Mouse (Mus musculus): Measurements from ENCODE around the gene Nodal. TPM values are rescaled to one million over a fixed set of nuclear protein-coding genes. Genes with fewer than 3 reads are reported as not detected.

Gene Nodal
- total RNA-seq, 2 experiments from 2014 or later: not detected

DNA sequence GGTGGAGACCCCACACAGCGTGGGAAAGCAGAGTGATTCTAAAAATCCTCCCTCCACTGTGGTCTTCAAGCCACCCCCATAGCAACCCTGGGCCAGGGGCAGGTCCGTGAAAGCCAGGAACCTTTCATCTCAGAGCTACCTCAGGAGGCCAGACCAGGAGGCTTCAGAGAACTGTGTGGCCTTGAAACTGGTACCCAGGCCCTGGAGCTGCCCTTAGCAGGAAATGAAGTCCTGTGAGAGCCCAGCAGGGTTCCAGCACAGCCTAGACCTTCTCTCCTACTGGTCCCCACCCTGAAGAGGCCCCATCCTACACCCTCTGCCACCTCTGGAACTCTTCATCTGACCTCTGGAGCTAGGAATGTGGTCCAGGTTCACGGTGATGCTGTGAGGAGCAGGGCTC, 19.6 kb upstream of the Nodal start:
- DNase-seq: no peak

DNA sequence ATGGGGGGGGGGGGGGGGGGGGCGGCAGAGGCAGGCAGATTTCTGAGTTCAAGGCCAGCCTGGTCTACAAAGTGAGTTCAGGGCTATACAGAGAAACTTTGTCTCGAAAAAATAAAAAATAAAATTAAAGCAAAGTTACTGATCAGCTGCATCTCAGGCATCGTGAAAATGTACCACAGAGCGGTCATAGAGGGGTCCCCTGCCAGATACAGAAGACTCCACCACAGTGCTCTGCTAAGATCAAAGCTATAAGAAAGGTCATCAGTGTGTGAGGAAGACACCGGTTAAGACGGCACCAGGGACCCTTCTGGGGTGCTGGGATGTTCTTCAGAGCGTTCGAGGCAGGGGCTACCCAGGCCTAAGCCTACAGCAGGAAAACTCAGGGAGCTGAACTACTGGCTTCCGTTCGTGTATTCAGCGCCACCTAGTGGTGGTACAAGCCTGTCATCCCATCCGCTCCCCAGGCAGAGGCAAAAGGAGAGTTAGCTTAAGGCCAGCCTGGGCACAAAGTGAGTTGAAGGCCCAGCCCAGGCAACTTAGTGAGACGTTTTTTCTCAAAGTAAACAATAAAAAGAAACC, 18.5 kb upstream of the Nodal start:
- DNase-seq: peak; percentile 70 to 81

DNA sequence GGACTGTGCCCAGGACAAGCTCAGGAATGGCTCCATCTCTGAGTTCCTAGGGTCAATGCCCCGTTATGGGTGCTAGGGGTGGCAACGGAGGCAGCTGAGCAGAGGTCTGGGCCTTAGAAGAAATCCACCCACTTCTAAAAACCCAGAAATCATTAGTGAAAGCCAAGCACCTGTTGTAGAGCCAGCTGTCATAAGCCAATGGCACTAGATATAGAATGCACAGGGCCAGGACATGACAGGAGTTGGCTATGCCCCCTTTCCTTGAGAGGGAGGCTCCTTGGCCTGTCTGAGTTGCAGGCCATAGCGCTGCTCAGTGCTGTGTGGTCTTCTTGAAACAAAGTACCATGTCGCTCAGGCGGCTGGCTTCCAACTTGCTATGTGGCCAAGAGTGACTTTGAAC, 17.4 kb upstream of the Nodal start:
- no peak for DNase-seq

DNA sequence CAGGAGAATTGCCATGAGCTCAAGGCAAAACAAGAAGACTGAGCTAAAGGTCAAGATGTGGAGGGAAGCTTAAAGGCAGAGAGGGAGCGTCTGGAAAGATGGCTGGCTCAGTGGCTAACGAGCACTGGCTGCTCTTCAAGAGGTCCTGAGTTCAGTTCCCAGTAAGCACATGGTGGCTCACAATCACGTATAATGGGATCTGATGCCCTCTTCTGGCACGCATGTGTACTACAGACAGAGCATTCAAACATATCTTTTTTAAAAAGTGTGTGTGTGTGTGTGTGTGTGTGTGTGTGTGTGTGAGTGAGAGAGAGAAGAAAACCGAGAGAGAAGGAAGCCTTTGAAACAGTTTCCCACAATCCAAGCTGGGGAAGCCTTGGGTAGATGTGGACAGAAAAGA, 15.3 kb upstream of the Nodal start:
- DNase-seq: no peak

DNA sequence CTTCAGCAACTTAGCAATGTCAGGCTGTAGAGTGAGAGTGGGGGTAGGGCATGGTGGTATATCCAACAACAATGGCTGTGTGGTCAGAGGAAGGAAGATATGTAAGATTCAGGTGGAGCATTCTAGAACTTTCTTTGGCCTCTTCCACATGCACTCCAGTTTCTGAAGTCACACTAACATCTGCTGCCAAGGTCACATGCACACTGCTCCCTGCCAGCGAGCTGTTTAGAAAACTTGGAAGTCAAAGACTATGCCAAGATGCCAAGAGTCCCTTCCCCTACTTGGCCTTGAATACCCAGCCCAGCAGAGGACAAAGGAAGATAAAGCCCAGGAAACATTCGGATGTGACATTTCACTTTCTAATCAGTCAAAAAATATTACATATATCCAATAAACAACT, 14.9 kb upstream of the Nodal start:
- peak in 1 of 2 experiments; percentile 43 for DNase-seq

DNA sequence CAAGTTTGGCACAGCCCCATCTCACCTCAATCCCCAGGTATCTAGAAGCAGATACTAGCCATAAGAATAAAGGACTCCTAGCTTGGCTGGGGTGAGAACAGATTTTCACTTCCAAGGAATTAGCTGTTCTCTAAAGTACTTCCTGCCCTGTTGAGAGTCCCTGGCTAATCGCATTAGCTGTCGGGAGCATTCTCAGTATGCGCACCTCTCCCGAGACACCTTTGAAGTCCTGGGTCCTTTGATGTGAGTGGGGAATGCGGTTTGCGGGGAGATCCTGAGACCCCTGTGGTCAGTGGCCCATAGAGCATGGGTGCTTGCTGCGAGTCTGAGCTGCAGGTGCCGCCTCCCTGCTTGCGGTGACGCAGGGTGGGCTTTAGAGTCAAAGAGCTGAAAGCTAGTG, 11.8 kb upstream of the Nodal start:
- DNase-seq: no peak

DNA sequence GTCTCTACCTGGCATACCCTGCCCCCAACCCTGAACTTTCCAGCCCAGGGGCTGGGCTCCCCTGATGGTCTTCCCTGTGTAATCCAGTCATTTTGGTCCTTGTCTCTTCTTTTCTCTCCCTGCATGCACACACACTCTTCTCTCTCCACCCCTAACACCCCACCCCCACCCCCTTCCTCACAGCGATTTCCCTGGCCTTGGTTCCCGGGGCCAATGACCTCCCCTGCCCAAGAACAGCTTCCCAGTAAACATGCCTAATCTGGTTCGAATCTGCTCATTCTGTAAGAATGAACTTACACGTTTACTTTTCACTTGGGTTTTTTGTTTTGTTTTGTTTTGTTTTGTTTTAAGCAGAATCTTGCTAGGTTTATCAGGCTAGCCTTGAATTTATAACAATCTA, 8.0 kb upstream of the Nodal start:
- no peak for DNase-seq

DNA sequence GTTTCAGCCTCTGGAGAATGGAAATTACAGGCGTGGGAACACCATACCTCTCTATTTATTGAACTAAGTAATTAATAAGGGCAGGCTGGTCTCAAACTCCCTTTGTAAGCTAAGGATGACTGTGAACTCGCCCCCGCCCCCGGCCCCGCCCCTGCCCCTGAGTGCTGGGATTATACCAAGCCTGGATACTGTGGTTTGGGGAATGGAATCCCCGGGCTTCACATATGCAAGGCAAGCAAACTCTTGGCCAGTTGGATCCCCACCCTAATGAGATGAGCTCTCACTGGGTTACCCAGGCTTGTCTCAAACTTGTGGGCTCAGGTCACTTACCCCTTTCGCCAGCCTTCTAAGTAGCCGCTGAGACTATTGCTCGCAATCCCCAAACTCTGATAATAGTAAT, 7.6 kb upstream of the Nodal start:
- DNase-seq: no peak

DNA sequence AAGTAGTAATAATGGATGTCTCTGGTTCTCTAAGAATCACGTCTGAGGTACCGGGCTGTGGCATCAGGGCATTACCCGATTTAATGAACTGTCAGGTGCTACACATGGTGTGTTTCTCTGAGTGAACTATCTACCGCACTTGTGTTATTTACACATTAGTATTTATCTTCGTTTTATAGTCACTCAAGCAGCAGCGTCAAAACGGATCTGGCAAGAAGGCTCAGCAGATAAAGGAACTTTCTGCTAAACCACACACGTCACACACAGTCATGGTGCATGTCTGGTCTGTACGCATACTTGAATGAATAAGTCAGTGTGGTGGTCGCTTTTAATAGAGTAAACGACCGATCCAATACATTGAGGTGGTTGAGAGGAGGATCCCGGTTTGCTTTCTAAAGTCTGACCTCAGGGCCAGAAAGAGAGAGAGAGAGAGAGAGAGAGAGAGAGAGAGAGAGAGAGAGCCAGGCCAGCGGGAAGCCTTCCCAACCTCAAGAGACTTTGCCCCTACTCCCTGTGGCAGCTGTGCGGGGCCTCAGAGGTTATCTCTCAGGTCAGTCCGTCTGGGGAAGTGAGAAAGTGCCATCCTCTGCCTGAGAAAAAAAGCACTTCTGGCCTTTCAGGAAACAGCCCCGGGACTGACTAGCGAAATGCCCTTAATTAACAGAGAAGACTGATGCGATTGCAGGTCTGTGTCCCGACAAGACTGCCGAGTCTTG, 4.7 kb upstream of the Nodal start:
- no peak for DNase-seq

DNA sequence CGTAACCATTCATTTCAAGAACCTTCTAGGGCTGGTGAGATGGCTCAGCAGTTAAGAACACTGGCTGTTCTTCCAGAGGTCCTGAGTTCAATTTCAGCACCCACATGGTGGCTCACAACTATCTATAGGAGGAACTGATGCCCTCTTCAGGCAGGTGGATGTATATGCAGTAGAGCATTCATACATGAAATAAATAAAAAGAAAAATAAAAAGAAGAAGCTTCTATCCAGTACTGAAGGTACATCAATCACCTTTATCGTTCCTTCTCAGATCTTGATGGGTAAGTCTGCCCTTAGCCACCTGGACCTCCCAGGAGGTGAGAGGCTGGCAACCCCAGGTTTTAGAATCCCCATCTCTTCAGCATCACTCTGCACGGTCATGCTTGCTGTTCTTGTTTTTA, 2.5 kb upstream of the Nodal start:
- no peak for DNase-seq

DNA sequence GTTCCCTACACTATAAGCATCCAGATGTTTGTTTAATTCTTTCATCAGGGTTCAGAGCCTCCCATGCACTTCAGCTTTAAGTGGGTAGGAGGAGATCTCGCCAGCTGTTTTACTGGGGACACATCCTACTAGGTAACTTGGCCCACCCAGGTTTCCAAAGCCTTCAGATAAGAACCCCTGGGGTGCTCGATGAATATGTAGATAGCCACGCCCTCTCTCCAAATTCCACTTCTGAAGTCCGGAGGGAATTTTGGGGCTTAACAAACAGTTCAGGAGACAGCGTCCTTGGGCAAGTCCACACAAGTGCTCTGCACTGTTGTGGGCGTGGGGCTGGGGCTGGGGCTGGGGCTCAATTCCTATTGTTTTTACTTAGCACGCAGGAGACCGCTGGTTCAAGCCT, 1.9 kb upstream of the Nodal start:
- no peak for DNase-seq

DNA sequence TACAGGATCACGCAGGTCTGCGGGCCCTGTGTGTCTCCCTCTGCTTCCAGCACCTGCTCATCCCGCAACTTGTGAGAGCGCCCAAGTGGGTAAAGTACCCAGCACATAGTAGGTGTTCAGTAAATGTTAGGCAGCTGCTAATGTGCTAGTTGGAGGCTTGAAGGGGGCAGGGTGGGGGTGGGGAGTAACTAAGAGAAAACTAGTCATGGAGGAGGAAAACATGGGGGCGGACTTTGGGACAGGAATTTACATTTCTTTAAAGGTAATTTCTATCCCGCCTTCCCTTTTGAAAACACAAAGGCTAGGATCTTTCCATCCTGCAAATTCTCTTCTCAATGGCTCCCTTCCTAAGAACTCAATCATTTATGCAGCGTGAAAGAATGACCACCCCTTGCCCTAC, 1.2 kb upstream of the Nodal start:
- no peak for DNase-seq

DNA sequence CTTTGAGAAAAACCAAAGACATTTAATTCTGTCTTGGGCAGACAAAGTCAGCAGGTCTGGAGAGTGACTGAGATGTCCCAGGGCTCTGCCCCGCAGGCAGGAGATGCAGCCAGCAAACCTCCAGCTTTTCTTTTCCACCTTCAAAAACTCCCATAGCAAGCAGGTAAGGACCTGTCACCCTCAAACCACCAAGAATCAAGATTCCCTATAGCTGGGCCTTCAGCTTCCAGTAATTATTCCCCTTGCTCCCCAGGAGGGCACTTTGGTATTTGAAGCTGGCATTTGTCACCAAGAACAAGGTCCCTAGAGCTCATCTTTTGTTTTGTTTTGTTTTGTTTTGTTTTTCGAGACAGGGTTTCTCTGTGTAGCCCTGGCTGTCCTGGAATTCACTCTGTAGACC, 726 bp upstream of the Nodal start:
- no peak for DNase-seq

DNA sequence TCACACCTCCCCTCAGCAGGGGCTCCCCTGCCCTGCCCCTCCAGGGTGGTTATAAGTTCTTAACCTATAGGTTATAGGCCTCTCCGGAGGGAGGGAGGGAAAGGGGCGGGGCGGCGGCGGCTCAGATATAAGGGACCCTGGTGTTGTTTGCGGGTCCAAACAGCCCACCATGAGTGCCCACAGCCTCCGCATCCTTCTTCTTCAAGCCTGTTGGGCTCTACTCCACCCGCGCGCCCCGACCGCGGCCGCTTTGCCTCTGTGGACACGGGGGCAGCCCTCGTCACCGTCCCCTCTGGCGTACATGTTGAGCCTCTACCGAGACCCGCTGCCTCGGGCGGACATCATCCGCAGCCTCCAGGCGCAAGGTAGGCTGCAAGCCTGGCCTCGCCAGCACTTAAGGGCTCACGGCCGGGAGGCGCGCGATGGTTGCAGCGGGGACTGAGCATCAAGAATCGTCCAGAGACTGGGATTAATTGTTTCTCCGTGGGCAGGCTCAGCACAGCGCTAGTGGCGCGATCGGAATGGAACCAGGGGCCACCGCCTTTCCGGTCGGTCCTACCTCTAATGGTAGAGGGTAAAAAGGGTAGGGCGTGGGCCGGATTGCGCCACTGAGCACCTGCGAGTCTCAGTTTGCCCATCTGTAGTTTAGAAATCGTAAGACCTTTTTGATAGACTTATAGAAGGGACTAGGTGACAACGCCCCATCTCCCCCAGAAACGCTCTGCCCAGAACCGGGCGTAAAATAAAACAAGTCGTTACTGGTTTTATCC, 544 bp downstream of the Nodal start:
- DNase-seq: no peak

DNA sequence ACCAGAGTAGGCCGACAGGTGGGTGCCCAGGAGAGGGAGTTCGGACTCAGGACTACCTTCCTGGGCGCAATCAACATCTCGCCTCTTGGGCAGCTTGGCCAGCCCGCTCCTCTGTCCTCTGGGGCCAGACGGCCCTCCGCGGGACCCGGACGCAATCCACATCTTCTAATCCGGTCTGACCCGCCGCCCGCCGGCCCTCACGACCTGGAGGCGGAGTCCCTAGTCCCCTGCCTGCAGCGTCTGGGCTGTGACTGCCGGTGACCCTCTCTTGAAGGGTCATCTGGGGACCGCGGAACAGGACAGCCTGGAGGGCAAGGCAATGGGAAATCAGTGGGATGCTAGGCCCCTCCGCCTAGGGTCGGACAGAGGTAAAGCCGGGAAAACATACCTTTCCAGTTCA, 1.4 kb downstream of the Nodal start:
- DNase-seq: no peak

DNA sequence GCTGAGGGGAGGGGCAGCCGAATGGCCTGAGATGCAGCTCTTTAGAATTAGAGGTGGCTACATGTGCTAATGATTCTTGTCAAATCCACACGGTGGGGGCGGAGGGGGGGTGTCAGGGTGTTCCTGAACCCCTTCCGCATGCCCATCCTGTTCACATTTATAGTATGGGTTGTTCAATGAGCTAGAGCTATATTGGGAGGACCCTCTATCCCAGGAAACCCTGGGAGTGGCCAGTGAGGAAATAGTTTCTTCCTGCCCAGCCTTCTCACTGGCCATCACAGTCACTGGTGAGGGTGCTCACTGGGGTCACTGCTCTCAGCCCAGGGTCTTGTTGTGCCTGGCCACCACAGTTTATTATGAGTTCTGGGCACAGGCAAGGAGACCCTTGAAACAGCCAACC, 2.2 kb downstream of the Nodal start:
- DNase-seq: no peak

DNA sequence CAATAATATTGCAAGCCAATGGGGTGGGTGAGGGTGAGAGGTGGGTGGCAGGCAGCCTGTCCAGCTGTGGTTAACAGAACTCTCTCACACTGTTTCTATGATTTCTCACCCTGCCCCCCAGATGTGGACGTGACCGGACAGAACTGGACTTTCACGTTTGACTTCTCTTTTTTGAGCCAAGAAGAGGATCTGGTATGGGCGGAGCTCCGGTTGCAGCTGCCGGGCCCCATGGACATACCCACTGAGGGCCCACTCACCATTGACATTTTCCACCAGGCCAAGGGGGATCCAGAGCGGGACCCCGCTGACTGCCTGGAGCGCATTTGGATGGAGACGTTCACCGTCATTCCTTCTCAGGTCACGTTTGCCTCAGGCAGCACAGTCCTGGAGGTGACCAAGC, 5.1 kb downstream of the Nodal start:
- DNase-seq: no peak

DNA sequence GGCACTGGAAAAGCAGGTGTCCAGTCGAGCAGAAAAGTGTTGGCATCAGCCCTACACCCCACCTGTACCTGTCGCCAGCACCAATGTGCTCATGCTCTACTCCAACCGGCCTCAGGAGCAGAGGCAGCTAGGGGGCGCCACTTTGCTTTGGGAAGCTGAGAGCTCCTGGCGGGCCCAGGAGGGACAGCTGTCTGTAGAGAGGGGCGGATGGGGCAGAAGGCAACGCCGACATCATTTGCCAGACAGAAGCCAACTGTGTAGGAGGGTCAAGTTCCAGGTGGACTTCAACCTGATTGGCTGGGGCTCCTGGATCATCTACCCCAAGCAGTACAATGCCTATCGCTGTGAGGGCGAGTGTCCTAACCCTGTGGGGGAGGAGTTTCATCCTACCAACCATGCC, 5.5 kb downstream of the Nodal start:
- peak; percentile 49 to 68 for DNase-seq

DNA sequence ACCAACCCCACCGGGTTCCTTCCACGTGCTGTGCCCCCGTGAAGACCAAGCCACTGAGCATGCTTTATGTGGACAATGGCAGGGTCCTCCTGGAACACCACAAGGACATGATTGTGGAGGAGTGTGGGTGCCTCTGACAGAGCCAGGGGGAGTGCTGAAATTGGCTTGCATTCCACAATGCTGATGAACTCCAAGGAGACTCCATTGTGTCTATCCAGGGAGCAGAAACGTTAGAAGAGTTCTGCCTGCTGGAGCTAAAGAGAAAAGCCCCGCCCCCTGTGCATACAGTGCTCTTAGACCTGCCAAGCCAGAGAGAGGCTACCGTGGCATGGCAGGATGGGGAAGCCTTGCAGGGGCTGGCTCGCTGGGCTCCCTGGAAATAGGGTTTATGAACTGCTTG, 6.7 kb downstream of the Nodal start:
- peak in 1 of 2 experiments; percentile 33 for DNase-seq

DNA sequence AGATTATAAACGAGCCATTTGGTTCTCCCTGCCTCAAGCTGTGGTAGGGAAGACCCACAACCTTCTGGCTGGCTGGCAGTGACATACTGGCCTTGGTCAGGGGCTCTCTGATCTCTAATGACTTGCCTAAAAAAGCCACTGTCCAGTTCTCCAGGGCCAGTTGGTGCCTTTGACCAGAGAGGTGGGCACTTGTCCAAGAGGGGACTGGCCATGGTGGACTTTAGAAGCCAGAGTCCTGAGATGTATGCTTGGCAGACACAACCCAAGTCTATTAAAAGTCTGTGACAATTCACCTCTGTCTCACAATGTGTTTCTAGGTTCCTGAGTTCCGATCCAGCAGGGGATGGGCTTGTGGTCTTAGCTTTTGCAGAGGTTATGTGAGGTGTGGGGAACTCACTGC, 7.3 kb downstream of the Nodal start:
- DNase-seq: peak in 1 of 2 experiments; percentile 27

DNA sequence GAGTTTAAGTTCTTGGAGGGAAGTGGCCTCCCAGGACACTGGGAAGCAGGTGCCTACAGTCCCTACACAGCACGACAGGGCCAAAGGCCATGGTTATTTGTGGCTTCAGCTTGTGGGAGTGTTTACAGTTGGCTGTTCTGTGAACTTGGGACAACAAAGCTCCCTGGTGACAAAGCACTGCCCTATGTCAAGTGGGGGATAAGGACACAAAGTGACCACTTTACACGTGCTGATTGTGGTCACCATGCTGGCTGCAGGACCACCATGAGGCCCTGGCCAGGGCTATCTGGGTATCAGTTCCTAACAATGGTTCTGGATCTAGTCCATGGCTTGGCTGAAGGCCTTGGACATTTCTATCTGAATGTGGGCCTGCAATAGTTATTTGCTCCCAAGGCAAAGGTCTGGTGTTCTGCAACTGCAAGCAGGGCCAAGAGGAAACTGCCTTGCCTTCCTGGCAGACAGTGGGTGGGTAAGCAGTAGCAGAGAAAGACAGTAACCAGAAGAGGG, 8.5 kb downstream of the Nodal start:
- DNase-seq: peak; percentile 27 to 36

DNA sequence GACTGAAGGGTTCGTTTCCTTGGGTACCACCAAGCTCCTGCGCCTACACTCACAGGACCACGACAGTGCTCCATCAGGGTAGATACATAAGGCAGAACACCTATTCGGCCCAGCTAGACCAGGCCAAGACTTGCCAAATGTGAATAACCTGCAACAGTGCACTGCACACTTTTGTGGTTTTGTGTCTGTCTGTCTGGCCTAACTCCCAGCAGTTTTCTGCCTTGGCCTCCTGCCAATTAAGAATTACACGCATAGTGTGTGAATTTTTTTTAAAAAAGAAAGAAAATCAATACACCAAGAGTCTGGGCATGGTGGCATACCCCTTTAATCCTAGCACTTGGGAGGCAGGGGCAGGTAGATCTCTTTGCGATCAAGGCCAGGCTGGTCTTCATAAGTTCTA, 10.2 kb downstream of the Nodal start:
- DNase-seq: no peak

DNA sequence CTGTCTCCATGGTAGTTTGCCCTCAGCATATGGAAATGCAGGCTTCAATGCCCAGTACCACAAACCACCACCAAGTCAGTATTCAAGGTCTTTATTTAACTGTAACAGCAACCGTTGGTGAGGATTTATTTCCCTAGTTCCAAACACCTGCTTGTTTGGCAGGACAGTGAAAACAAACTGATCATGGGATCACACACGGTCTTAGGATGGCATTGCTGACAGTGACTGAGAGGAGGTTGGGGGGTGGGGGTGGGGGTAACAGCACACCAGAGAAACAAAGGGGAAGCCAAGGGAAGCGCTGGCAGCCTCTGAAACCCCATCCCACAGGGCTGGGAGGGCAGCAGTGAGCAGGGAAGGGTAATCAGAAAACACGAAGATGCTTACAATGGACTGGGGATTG, 10.6 kb downstream of the Nodal start:
- DNase-seq: no peak
